Mouse (Mus musculus) liver, embryonic 16.5 days (tissue): ENCODE results near the gene Stag1. TPM values are rescaled to one million over a fixed set of nuclear protein-coding genes. Genes with fewer than 3 reads are reported as not detected.

Experiments used
- ATAC-seq: fragments of 200-750 bp; cut with Nextera tagmentation; 2 replicates; pipeline ENCODE4 v1.8.0; 2017; ENCODE audit warnings: low read depth, mild to moderate bottlenecking, moderate number of reproducible peaks, moderate library complexity
- H3K27ac ChIP-seq: fragments of 300-500 bp; sonication (generic); 2 replicates; pipeline ENCODE4 v1.5.1; 2014; ENCODE audit warnings: mild to moderate bottlenecking, low read length
- H3K27me3 ChIP-seq: fragments of 300-500 bp; sonication (generic); 2 replicates; pipeline ENCODE4 v1.6.1; 2014; ENCODE audit warnings: low read depth, low read length, mixed read lengths; ENCODE audit not compliant: control insufficient read depth, insufficient read depth
- H3K36me3 ChIP-seq: fragments of 300-500 bp; sonication (generic); 2 replicates; pipeline ENCODE4 v1.6.1; 2014; ENCODE audit warnings: mild to moderate bottlenecking; ENCODE audit not compliant: control insufficient read depth, insufficient read depth
- H3K4me1 ChIP-seq: fragments of 300-500 bp; sonication (generic); 2 replicates; pipeline ENCODE4 v1.6.1; 2014; ENCODE audit warnings: low read depth, low read length, mixed read lengths; ENCODE audit not compliant: control insufficient read depth
- H3K4me2 ChIP-seq: fragments of 300-500 bp; sonication (generic); 2 replicates; pipeline ENCODE4 v1.6.1; 2014; ENCODE audit warnings: low read depth, low read length, mixed read lengths
- H3K4me3 ChIP-seq: fragments of 300-500 bp; sonication (generic); 2 replicates; pipeline ENCODE4 v1.5.1; 2014; ENCODE audit warnings: low read depth, mild to moderate bottlenecking, low read length
- H3K9ac ChIP-seq: fragments of 300-500 bp; sonication (generic); 2 replicates; pipeline ENCODE4 v1.6.1; 2014; ENCODE audit warnings: low read depth, low read length
- H3K9me3 ChIP-seq: fragments of 300-500 bp; sonication (generic); replicated peaks from 2 replicates; pipeline ENCODE4 v1.6.1; 2016; ENCODE audit warnings: low read length; ENCODE audit not compliant: control insufficient read depth
- WGBS: fragments of 180-500 bp; shearing (Covaris S2); extraction: QIAGEN DNeasy Blood & Tissue Kit; methylation state at CpG from one replicate; pipeline ENCODE4 v1.1.7; 2014; ENCODE audit not compliant: insufficient replicate concordance; 5-methylcytosine and 5-hydroxymethylcytosine counted together
- polyA plus RNA-seq: library from polyadenylated mRNA; unstranded; fragments of >200 nt; fragmentation: Nextera tagmentation; extraction: Ambion mirVana; gene quantifications from 2 replicates; pipeline ENCODE4 v1.2.1, GENCODE M21; 2015

Stag1 gene
- polyA plus RNA-seq, 1 experiment from 2014 or later: 15.1 TPM

DNA sequence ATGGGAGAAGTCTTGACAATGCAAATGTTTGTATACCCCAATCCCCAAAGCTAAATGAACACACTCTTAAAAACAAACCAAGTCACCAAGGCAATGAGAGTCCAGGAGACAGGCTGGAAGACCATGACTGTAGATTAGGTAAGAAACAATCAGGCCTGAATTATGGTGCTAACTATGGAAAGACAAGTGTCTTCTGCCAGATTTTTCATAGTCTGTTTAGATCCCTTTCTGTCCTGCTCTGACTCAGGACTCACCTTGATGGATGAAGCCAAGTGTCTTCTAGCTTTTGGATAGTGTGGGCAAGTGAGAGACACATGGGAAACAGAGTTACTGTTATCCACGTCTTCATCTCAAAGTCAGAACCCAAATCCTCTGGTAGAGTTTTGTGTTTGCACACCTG, 26.1 kb upstream of the Stag1 start:
- Histone ChIP-seq H3K9ac (no peak overlapping the region), H3K4me3 (no peak overlapping the region), H3K9me3 (no peaks in the 10 kb centered on the region), H3K4me1 (peaks cover 2% of the 10 kb centered on the region; the same call in 1 of the 2 replicates), H3K36me3 (no peaks in the 10 kb centered on the region), H3K4me2 (no peak overlapping the region), H3K27me3 (peaks cover 20% of the 10 kb centered on the region), H3K27ac (no peak overlapping the region)
- 53% methylated on average over 1 of the region's 1 CpGs for WGBS
- ATAC-seq: no peak

GRCm38 (mm10) chr9:100573300-100573699, 24.3 kb upstream of the Stag1 start:
- ATAC-seq: no peak

GRCm38 (mm10) chr9:100573942-100574341, 23.7 kb upstream of the Stag1 start:
- no peak overlapping the region for H3K9ac ChIP-seq
- no peak for ATAC-seq
- H3K9me3 ChIP-seq: no peaks in the 10 kb centered on the region
- H3K27me3 ChIP-seq: peaks cover 20% of the 10 kb centered on the region
- peaks cover 2% of the 10 kb centered on the region; the same call in 1 of the 2 replicates for H3K4me1 ChIP-seq
- no peak overlapping the region for H3K4me3 ChIP-seq
- H3K36me3 ChIP-seq: no peaks in the 10 kb centered on the region
- H3K27ac ChIP-seq: no peak overlapping the region
- 43% methylated on average over 5 of the region's 5 CpGs for WGBS
- no peak overlapping the region for H3K4me2 ChIP-seq

More at GRCm38 (mm10) chr9:100573300-100573699, 24.3 kb upstream of the Stag1 start:
- Histone ChIP-seq H3K36me3 (no peaks in the 10 kb centered on the region), H3K4me1 (peaks cover 2% of the 10 kb centered on the region; the same call in 1 of the 2 replicates), H3K27ac (no peak overlapping the region), H3K9ac (no peak overlapping the region), H3K27me3 (peaks cover 20% of the 10 kb centered on the region), H3K9me3 (no peaks in the 10 kb centered on the region), H3K4me2 (no peak overlapping the region), H3K4me3 (no peak overlapping the region)
- 59% methylated on average over 2 of the region's 2 CpGs for WGBS

DNA sequence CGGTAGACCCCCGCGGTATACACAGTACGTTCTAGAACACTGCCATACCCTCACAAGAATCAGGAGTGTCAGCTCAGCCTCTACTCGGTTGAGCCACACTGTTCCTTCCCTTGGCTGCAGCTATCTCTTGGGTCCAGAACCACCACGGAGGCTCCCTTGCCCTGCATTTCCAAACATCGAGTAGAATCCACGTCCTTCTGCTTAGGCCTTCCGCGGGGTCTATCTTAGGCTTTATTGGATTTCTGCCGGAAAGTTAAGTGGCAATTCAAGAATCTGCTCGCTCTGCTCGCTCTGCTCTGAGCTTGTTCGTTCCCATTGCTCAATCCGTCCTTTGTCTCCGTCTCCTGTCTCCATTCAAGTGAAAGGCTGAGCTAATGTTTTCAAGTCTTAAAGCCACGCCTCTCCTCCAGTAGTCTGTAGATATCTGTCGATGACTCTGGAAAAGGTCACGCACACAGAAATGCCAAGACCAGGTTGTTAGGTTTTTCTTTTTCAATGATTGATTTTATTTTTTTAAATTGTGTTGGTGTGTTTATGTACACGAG, 17.3 kb upstream of the Stag1 start:
- H3K27ac ChIP-seq: no peak overlapping the region
- ATAC-seq: no peak
- no peaks in the 10 kb centered on the region for H3K9me3 ChIP-seq
- no peak overlapping the region for H3K4me3 ChIP-seq
- 62% methylated on average over 20 of the region's 20 CpGs for WGBS
- H3K9ac ChIP-seq: no peak overlapping the region
- H3K27me3 ChIP-seq: no peaks in the 10 kb centered on the region
- no peak overlapping the region for H3K4me2 ChIP-seq
- H3K36me3 ChIP-seq: no peaks in the 10 kb centered on the region
- peaks cover 6% of the 10 kb centered on the region for H3K4me1 ChIP-seq

- H3K4me3 ChIP-seq: no peak overlapping the region
- no peak overlapping the region for H3K9ac ChIP-seq
- H3K9me3 ChIP-seq: no peaks in the 10 kb centered on the region
- ATAC-seq: no peak
- no peaks in the 10 kb centered on the region for H3K36me3 ChIP-seq
- H3K27me3 ChIP-seq: no peaks in the 10 kb centered on the region
- WGBS: 62% methylated on average over 13 of the region's 13 CpGs
- H3K4me2 ChIP-seq: no peak overlapping the region
- no peak overlapping the region for H3K27ac ChIP-seq
- peaks cover 6% of the 10 kb centered on the region for H3K4me1 ChIP-seq
These were observed 15.8 kb upstream of the Stag1 start for GRCm38 (mm10) chr9:100581543-100582492.

DNA sequence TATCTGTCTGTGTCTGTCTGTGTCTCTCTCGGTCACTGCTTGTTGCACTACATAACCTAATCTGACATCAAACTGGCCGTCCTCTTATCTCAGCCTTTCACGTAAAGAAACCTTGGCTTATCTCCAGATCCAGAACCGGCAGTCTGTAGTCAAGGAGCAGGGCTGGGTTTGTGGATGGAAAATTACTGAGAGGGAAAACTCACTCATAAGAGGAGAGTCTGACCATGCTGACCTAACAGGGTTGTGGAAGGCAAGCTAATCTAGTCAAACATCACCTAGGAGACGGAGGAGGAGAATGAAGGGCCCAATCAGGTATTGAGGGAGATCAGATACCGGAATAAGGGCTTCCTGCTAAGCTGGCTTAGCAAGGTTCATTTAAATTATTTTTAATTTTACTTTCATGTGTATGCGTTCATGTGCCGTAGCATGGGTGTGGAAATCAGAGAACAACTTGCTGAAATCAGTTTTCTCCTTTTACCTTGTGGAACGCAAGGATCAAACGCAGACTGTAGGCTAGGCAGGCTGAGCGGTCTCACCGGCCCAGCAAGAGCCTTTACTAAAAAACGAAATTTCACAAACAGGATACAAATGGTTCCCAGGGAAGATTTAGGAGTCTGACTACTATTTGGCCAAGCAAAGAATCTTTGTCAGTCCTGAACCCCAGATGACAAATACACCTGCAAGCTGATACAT, 14.6 kb upstream of the Stag1 start:
- Histone ChIP-seq H3K4me1 (peaks cover 6% of the 10 kb centered on the region), H3K4me3 (no peak overlapping the region), H3K9ac (no peak overlapping the region), H3K9me3 (no peaks in the 10 kb centered on the region), H3K36me3 (no peaks in the 10 kb centered on the region), H3K4me2 (no peak overlapping the region), H3K27me3 (no peaks in the 10 kb centered on the region), H3K27ac (no peak overlapping the region)
- ATAC-seq: peak; percentile 47; the same call in 1 of the 2 replicates
- WGBS: 43% methylated on average over 13 of the region's 13 CpGs

GRCm38 (mm10) chr9:100584031-100584430, 13.6 kb upstream of the Stag1 start:
- Histone ChIP-seq H3K27ac (no peak overlapping the region), H3K36me3 (no peaks in the 10 kb centered on the region), H3K27me3 (no peaks in the 10 kb centered on the region), H3K9me3 (no peaks in the 10 kb centered on the region), H3K4me2 (no peak overlapping the region), H3K4me3 (no peak overlapping the region), H3K9ac (no peak overlapping the region), H3K4me1 (peaks cover 6% of the 10 kb centered on the region)
- ATAC-seq: no peak
- 72% methylated on average over 4 of the region's 4 CpGs for WGBS

- no peak overlapping the region for H3K9ac ChIP-seq
- H3K36me3 ChIP-seq: no peaks in the 10 kb centered on the region
- no peak overlapping the region for H3K4me2 ChIP-seq
- no peak overlapping the region for H3K27ac ChIP-seq
- no peaks in the 10 kb centered on the region for H3K27me3 ChIP-seq
- H3K4me1 ChIP-seq: no peaks in the 10 kb centered on the region
- H3K9me3 ChIP-seq: no peaks in the 10 kb centered on the region
- ATAC-seq: no peak
- no peak overlapping the region for H3K4me3 ChIP-seq
- 15% methylated on average over 4 of the region's 4 CpGs for WGBS
These were observed 7.1 kb upstream of the Stag1 start for GRCm38 (mm10) chr9:100590462-100590861.
